Mouse (Mus musculus) liver, embryonic 14.5 days (tissue): ENCODE measurements around the gene Ttn.

Experiments used
- CTCF ChIP-seq: IDR thresholded peaks from 2 replicates; pipeline ENCODE4 v1.5.1; 2016; ENCODE audit warnings: antibody characterized with exemption, low read depth, control low read depth
- EP300 ChIP-seq: IDR thresholded peaks from 2 replicates; pipeline ENCODE4 v1.6.1; 2016; ENCODE audit warnings: antibody characterized with exemption, low read depth

GRCm38 (mm10) chr2:76708512-76708911, 273.8 kb downstream of the Ttn start:
- TF ChIP-seq EP300 (no peak), CTCF (no peak)
